Mouse (Mus musculus) stomach, postnatal 0 days (tissue): ENCODE measurements around the gene Cox19.

ENCODE experiments used
- CTCF ChIP-seq: IDR thresholded peaks from 2 replicates; pipeline ENCODE4 v1.5.1; 2016; ENCODE audit warnings: antibody characterized with exemption, low read depth, mild to moderate bottlenecking, moderate library complexity
- EP300 ChIP-seq: optimal IDR thresholded peaks from 2 replicates; pipeline ENCODE3; 2016; ENCODE audit warnings: antibody characterized with exemption

DNA sequence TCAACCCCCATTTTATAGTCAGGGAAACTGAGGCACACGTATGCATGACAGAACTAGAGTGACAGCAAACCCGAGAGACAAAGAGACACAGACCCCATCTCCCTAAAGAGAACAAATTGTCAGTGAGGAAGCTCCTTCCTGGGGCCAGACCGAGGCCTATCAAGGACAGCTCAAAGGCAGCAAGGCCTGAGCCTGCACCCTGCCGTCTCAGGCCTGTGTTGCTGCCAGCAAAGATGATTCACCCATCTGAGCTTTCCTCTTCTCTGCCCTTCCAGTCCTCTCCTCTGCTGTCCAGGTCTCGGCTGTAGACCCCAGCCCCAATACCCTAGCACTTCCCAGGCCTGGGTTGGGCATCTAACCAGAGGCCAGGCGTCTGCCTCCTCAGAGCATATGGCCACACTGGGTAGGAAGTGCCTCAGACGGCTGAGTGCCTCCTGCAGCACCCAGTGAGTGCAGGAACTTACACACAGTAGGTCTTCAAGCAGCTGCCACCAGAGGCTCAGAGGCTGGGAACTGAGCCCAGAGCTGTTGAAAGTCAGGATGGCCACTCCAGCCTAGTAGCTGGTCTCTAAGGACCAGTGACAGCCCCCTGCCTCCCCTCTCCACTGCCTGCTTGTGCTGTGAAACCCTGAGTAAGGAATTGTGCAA, 24.1 kb downstream of the Cox19 start:
- TF ChIP-seq CTCF, result no peak
- no peak for TF ChIP-seq EP300
